Mouse (Mus musculus) hindbrain, embryonic 11.5 days (tissue): ENCODE measurements at regions not wholly inside any gene's neighbourhood (a gene's known extent, or its start where the extent isn't known, plus 50 kb on each side); places are given as distances from the start of the nearest gene placed in this dataset.
A peak's percentile ranks its signal among the peaks of the same experiment; 100 is the strongest.

Experiments
- ATAC-seq: fragments of 200-750 bp; cut with Nextera tagmentation; 2 replicates; pipeline ENCODE4 v1.8.0; 2017; ENCODE audit warnings: mild to moderate bottlenecking, moderate TSS enrichment, moderate library complexity; ENCODE audit not compliant: low FRiP score
- DNase-seq: peaks from one replicate; pipeline ENCODE4 v3.0.0-alpha.2; 2015; ENCODE audit warnings: low spot score
- H3K27ac ChIP-seq: fragments of 300-500 bp; sonication (generic); 2 replicates; pipeline ENCODE4 v1.5.1; 2014; ENCODE audit warnings: mild to moderate bottlenecking, low read depth, low read length
- H3K27me3 ChIP-seq: fragments of 300-500 bp; sonication (generic); 2 replicates; pipeline ENCODE4 v1.6.1; 2014; ENCODE audit warnings: mild to moderate bottlenecking, low read length, moderate library complexity, mixed read lengths; ENCODE audit not compliant: control insufficient read depth, insufficient read depth
- H3K36me3 ChIP-seq: fragments of 300-500 bp; sonication (generic); 2 replicates; pipeline ENCODE4 v1.6.1; 2014; ENCODE audit warnings: mild to moderate bottlenecking, low read length, moderate library complexity, mixed read lengths; ENCODE audit not compliant: control insufficient read depth, insufficient read depth
- H3K4me1 ChIP-seq: fragments of 300-500 bp; sonication (generic); replicated peaks from 2 replicates; pipeline ENCODE4 v1.6.1; 2014; ENCODE audit warnings: low read length, mixed read lengths; ENCODE audit not compliant: control insufficient read depth, insufficient read depth
- H3K4me2 ChIP-seq: fragments of 300-500 bp; sonication (generic); replicated peaks from 2 replicates; pipeline ENCODE4 v1.6.1; 2014; ENCODE audit warnings: mild to moderate bottlenecking, low read depth, low read length
- H3K4me3 ChIP-seq: fragments of 300-500 bp; sonication (generic); 2 replicates; pipeline ENCODE4 v1.5.1; 2014; ENCODE audit warnings: low read depth, low read length
- H3K9ac ChIP-seq: fragments of 300-500 bp; sonication (generic); 2 replicates; pipeline ENCODE4 v1.6.1; 2014; ENCODE audit warnings: low read depth, low read length
- H3K9me3 ChIP-seq: fragments of 300-500 bp; sonication (generic); 2 replicates; pipeline ENCODE4 v1.6.1; 2016; ENCODE audit warnings: low read length; ENCODE audit not compliant: control insufficient read depth
- WGBS: fragments of 180-500 bp; shearing (Covaris S2); extraction: QIAGEN DNeasy Blood & Tissue Kit; methylation state at CpG from one replicate; pipeline ENCODE4 v1.1.7; 2014; 5-methylcytosine and 5-hydroxymethylcytosine counted together

GRCm38 (mm10) chr10:9117134-9117533 lies 231.3 kb upstream of the Sash1 start:
- H3K4me2 ChIP-seq: peak overlapping the region; percentile 29
- H3K9me3 ChIP-seq: no peaks in the 10 kb centered on the region
- H3K36me3 ChIP-seq: no peaks in the 10 kb centered on the region
- WGBS: 93% methylated on average over 7 of the region's 7 CpGs
- ATAC-seq (no peak; the same call in 1 of the 2 replicates), DNase-seq (no peak)
- 0 out of 2 replicates have a peak overlapping the region, but pooled peaks have one; percentile 24 for H3K9ac ChIP-seq
- no peaks in the 10 kb centered on the region for H3K27me3 ChIP-seq
- H3K27ac ChIP-seq: no peak overlapping the region
- H3K4me1 ChIP-seq: no peaks in the 10 kb centered on the region
- H3K4me3 ChIP-seq: no peak overlapping the region

- Histone ChIP-seq H3K9me3 (no peaks in the 10 kb centered on the region), H3K4me1 (no peaks in the 10 kb centered on the region), H3K27ac (no peak overlapping the region), H3K36me3 (no peaks in the 10 kb centered on the region), H3K9ac (no peak overlapping the region), H3K27me3 (no peaks in the 10 kb centered on the region), H3K4me2 (no peak overlapping the region), H3K4me3 (no peak overlapping the region)
- ATAC-seq: no peak
- WGBS: 85% methylated on average over 5 of the region's 5 CpGs
- no peak for DNase-seq
Observed at GRCm38 (mm10) chr10:9113706-9114105, 227.8 kb upstream of the Sash1 start.

- Histone ChIP-seq H3K4me1 (no peaks in the 10 kb centered on the region), H3K27me3 (no peaks in the 10 kb centered on the region), H3K4me2 (no peak overlapping the region), H3K9me3 (no peaks in the 10 kb centered on the region), H3K4me3 (no peak overlapping the region), H3K27ac (no peak overlapping the region), H3K9ac (no peak overlapping the region), H3K36me3 (no peaks in the 10 kb centered on the region)
- DNase-seq (no peak), ATAC-seq (no peak)
- 95% methylated on average over 3 of the region's 3 CpGs for WGBS
Observed at GRCm38 (mm10) chr10:9111051-9111450, 225.2 kb upstream of the Sash1 start.

- H3K27me3 ChIP-seq: no peaks in the 10 kb centered on the region
- DNase-seq (no peak), ATAC-seq (no peak)
- no peaks in the 10 kb centered on the region for H3K9me3 ChIP-seq
- H3K4me1 ChIP-seq: no peaks in the 10 kb centered on the region
- WGBS: 88% methylated on average over 2 of the region's 2 CpGs
- no peak overlapping the region for H3K4me3 ChIP-seq
- no peak overlapping the region for H3K4me2 ChIP-seq
- H3K9ac ChIP-seq: no peak overlapping the region
- H3K27ac ChIP-seq: no peak overlapping the region
- no peaks in the 10 kb centered on the region for H3K36me3 ChIP-seq
Observed at GRCm38 (mm10) chr10:9096207-9096606, 210.3 kb upstream of the Sash1 start.

DNA sequence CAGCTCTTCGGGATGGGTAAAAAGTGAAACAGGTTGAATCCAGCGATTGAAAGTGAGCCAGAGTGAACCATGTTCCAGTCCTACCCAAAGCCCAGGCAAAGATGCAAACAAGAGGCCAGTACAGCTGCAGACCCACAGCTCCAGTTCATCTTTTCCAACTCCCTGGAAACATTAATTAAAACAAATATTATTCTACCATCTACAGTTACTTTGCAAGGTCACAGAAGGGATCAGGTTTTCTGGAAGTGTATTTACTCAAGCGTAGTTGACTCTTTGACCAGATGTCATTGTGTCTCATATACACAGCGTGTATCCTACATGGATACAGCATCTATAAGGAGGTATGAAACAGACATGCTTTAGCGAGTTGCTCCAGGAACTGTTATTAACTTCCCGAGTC lies 209.3 kb upstream of the Sash1 start:
- no peak overlapping the region for H3K9ac ChIP-seq
- no peak overlapping the region for H3K4me2 ChIP-seq
- H3K27me3 ChIP-seq: no peaks in the 10 kb centered on the region
- H3K4me3 ChIP-seq: no peak overlapping the region
- DNase-seq: no peak
- ATAC-seq: no peak
- H3K27ac ChIP-seq: no peak overlapping the region
- WGBS: 65% methylated on average over 6 of the region's 6 CpGs
- no peaks in the 10 kb centered on the region for H3K9me3 ChIP-seq
- H3K4me1 ChIP-seq: no peaks in the 10 kb centered on the region
- no peaks in the 10 kb centered on the region for H3K36me3 ChIP-seq

- no peak overlapping the region for H3K9ac ChIP-seq
- H3K27me3 ChIP-seq: no peaks in the 10 kb centered on the region
- no peak for ATAC-seq
- no peak for DNase-seq
- H3K9me3 ChIP-seq: no peaks in the 10 kb centered on the region
- no peak overlapping the region for H3K4me2 ChIP-seq
- no peak overlapping the region for H3K4me3 ChIP-seq
- H3K27ac ChIP-seq: no peak overlapping the region
- no peaks in the 10 kb centered on the region for H3K4me1 ChIP-seq
- H3K36me3 ChIP-seq: no peaks in the 10 kb centered on the region
- WGBS: 80% methylated on average over 10 of the region's 10 CpGs
Observed at GRCm38 (mm10) chr10:9092237-9092885, 206.5 kb upstream of the Sash1 start.

DNA sequence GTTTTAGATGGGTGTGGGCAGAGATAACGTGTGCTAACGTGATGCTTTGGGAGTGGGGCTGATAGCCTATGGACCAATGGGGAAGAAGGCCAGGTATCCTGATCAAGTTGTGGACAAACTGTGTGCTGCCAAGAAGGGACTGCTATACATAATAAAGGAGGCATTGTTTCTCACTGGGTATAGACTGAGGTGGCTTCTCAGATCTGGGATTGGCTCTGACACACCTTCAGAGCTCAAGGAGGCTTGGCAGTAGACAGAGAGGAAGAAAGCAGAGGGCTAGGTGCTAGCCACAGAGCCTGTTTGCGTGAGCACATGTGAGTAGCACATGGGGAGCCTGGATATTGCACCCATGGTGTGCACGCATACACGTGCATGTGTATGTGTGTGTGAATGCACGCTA lies 205.1 kb upstream of the Sash1 start:
- Histone ChIP-seq H3K4me3 (no peak overlapping the region), H3K36me3 (no peaks in the 10 kb centered on the region), H3K9ac (no peak overlapping the region), H3K27ac (no peak overlapping the region), H3K4me1 (no peaks in the 10 kb centered on the region), H3K9me3 (no peaks in the 10 kb centered on the region), H3K27me3 (no peaks in the 10 kb centered on the region), H3K4me2 (no peak overlapping the region)
- DNase-seq: no peak
- WGBS: 88% methylated on average over 6 of the region's 6 CpGs
- no peak for ATAC-seq

DNA sequence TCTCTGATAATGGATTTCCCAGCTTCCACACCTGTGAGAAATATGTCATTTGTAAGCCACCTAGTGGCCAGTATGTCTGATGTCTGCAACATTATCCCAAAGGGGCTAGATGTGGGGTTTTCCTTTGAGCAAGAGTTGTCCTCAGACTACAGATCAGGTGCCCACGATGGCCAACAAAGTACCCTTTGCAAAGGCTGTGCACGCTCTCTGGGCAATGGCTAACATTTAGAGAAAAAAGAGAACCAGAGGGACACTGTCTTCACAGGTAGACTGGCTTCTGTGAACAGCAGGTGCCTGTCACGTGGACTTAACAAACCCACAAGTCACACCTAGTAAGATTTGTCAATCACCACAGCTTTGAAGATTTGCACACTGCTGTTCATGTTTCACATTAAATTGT lies 202.0 kb upstream of the Sash1 start:
- Histone ChIP-seq H3K4me3 (no peak overlapping the region), H3K27ac (no peak overlapping the region), H3K9ac (no peak overlapping the region), H3K9me3 (no peaks in the 10 kb centered on the region), H3K27me3 (no peaks in the 10 kb centered on the region), H3K4me1 (no peaks in the 10 kb centered on the region), H3K4me2 (no peak overlapping the region), H3K36me3 (no peaks in the 10 kb centered on the region)
- WGBS: 93% methylated on average over 3 of the region's 3 CpGs
- ATAC-seq (no peak), DNase-seq (no peak)

- H3K27me3 ChIP-seq: no peaks in the 10 kb centered on the region
Observed at GRCm38 (mm10) chr10:9087171-9087570, 201.3 kb upstream of the Sash1 start.

More at GRCm38 (mm10) chr10:9087171-9087570, 201.3 kb upstream of the Sash1 start:
- H3K27ac ChIP-seq: no peak overlapping the region
- H3K4me1 ChIP-seq: no peaks in the 10 kb centered on the region
- no peak for ATAC-seq
- no peak overlapping the region for H3K9ac ChIP-seq
- H3K4me2 ChIP-seq: no peak overlapping the region
- no peak overlapping the region for H3K4me3 ChIP-seq
- no peaks in the 10 kb centered on the region for H3K36me3 ChIP-seq
- DNase-seq: no peak
- no peaks in the 10 kb centered on the region for H3K9me3 ChIP-seq
- WGBS: 84% methylated on average over 3 of the region's 3 CpGs
